Mouse (Mus musculus) midbrain, postnatal 0 days (tissue): ENCODE measurements around the gene Trp53rkb. TPM values are rescaled to one million over a fixed set of nuclear protein-coding genes. Genes with fewer than 3 reads are reported as not detected.

Experiments
- ATAC-seq: fragments of 200-750 bp; cut with Nextera tagmentation; 2 replicates; pipeline ENCODE4 v1.8.0; 2017; ENCODE audit warnings: moderate number of reproducible peaks, mild to moderate bottlenecking, moderate TSS enrichment, moderate library complexity; ENCODE audit not compliant: low FRiP score
- DNase-seq: peaks from one replicate; pipeline ENCODE4 v3.0.0-alpha.2; 2015; ENCODE audit warnings: low spot score
- H3K27ac ChIP-seq: fragments of 300-500 bp; sonication (generic); 2 replicates; pipeline ENCODE4 v1.5.1; 2014; ENCODE audit warnings: low read depth, mild to moderate bottlenecking, low read length, mixed read lengths
- H3K27me3 ChIP-seq: fragments of 300-500 bp; sonication (generic); 2 replicates; pipeline ENCODE4 v1.6.1; 2014; ENCODE audit warnings: low read length, control low read depth, mixed read lengths; ENCODE audit not compliant: insufficient read depth
- H3K36me3 ChIP-seq: fragments of 300-500 bp; sonication (generic); 2 replicates; pipeline ENCODE4 v1.6.1; 2014; ENCODE audit warnings: low read length, control low read depth, mixed read lengths; ENCODE audit not compliant: insufficient read depth
- H3K4me1 ChIP-seq: fragments of 300-500 bp; sonication (generic); 2 replicates; pipeline ENCODE4 v1.6.1; 2014; ENCODE audit warnings: mild to moderate bottlenecking, control low read depth, antibody characterized with exemption, low read length, mixed read lengths; ENCODE audit not compliant: insufficient read depth
- H3K4me2 ChIP-seq: fragments of 300-500 bp; sonication (generic); 2 replicates; pipeline ENCODE4 v1.6.1; 2014; ENCODE audit warnings: low read depth, mild to moderate bottlenecking, low read length, mixed read lengths; ENCODE audit not compliant: poor library complexity, severe bottlenecking
- H3K4me3 ChIP-seq: fragments of 300-500 bp; sonication (generic); 2 replicates; pipeline ENCODE4 v1.5.1; 2014; ENCODE audit warnings: low read depth, mild to moderate bottlenecking, low read length, moderate library complexity
- H3K9ac ChIP-seq: fragments of 300-500 bp; sonication (generic); replicated peaks from 2 replicates; pipeline ENCODE4 v1.6.1; 2014; ENCODE audit warnings: mild to moderate bottlenecking, low read length, moderate library complexity, mixed read lengths; ENCODE audit not compliant: poor library complexity, severe bottlenecking
- H3K9me3 ChIP-seq: fragments of 300-500 bp; sonication (generic); 2 replicates; pipeline ENCODE4 v1.6.1; 2016; ENCODE audit warnings: low read length, control low read depth
- CTCF ChIP-seq: IDR thresholded peaks from 2 replicates; pipeline ENCODE4 v1.5.1; 2016; ENCODE audit warnings: antibody characterized with exemption, mild to moderate bottlenecking
- WGBS: fragments of 180-500 bp; shearing (Covaris S2); extraction: QIAGEN DNeasy Blood & Tissue Kit; methylation state at CpG from one replicate; pipeline ENCODE4 v1.1.7; 2014; 5-methylcytosine and 5-hydroxymethylcytosine counted together
- polyA plus RNA-seq: library from polyadenylated mRNA; unstranded; fragments of >200 nt; fragmentation: Nextera tagmentation; extraction: Ambion mirVana; gene quantifications from 2 replicates; pipeline ENCODE4 v1.2.1, GENCODE M21; 2015
- total RNA-seq: library from RNA; depleted of rRNA; stranded (reverse); fragments of >200 nt; gene quantifications from 2 replicates; pipeline ENCODE4 v1.2.3, GENCODE M21; 2014; rRNA removed

Gene Trp53rkb
- total and polyA plus RNA-seq, 2 experiments from 2014 or later = 7.5 to 17.2 TPM

- Histone ChIP-seq H3K27me3 (no peaks in the 10 kb centered on the region), H3K27ac (no peak overlapping the region), H3K36me3 (peaks cover 17% of the 10 kb centered on the region), H3K4me2 (no peak overlapping the region), H3K9ac (no peak overlapping the region), H3K4me1 (no peaks in the 10 kb centered on the region), H3K4me3 (no peak overlapping the region), H3K9me3 (no peaks in the 10 kb centered on the region)
- 87% methylated on average over 5 of the region's 5 CpGs for WGBS
- ATAC-seq (no peak), DNase-seq (no peak)
- TF ChIP-seq CTCF = no peak
Observed at GRCm38 (mm10) chr2:166830350-166830749, 38.0 kb downstream of the Trp53rkb start.

DNA sequence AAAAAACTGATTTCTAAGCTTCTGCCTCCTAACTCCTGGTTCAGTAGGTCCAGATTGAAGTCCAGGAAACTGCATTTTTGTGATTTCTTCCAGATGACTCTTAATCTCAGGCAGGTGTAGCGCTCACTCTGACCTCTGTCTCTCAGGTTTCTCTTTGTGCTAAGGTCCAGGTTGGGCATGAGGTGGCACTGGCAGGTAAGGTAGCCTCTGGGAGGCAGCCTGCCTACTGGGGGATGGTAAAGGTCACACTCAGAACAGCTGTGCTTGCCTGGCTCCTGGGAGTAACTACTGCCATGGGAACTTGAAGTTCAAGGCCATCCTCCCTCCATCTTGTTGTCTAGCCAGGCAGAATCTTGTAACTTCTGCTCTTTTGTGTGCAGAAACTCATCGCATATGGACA lies 41.8 kb downstream of the Trp53rkb start:
- Histone ChIP-seq H3K36me3 (peaks cover 29% of the 10 kb centered on the region), H3K27ac (no peak overlapping the region), H3K9ac (no peak overlapping the region), H3K27me3 (no peaks in the 10 kb centered on the region), H3K4me1 (no peaks in the 10 kb centered on the region), H3K9me3 (no peaks in the 10 kb centered on the region), H3K4me2 (no peak overlapping the region), H3K4me3 (no peak overlapping the region)
- no peak for TF ChIP-seq CTCF
- 87% methylated on average over 2 of the region's 2 CpGs for WGBS
- ATAC-seq = no peak
- no peak for DNase-seq

- H3K4me3 ChIP-seq = no peak overlapping the region
- H3K9me3 ChIP-seq = no peaks in the 10 kb centered on the region
- no peak overlapping the region for H3K27ac ChIP-seq
- TF ChIP-seq CTCF = no peak
- H3K27me3 ChIP-seq = no peaks in the 10 kb centered on the region
- 91% methylated on average over 4 of the region's 4 CpGs for WGBS
- H3K36me3 ChIP-seq = peaks cover 29% of the 10 kb centered on the region
- H3K4me2 ChIP-seq = no peak overlapping the region
- ATAC-seq (no peak), DNase-seq (no peak)
- no peak overlapping the region for H3K9ac ChIP-seq
- H3K4me1 ChIP-seq = no peaks in the 10 kb centered on the region
Observed at GRCm38 (mm10) chr2:166834796-166835195, 42.5 kb downstream of the Trp53rkb start.

DNA sequence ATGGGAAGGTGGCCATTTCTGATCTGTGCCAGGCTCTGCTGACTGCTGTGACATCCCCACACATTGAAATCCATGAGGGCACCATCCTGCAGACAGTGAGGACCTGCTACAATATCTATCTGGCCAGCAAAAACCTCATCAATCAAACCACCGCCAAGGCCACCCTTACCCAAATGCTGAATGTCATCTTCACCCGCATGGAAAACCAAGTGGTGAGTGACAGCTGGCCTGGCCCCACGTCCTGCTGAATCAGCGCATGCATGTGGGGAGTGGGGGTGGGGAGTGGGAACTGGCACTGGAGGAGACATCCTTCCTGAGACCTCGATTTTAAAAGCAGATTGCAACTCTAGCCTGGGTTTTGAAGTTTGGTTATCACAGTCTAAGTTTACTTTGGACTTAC lies 43.2 kb downstream of the Trp53rkb start:
- Histone ChIP-seq H3K27ac (no peak overlapping the region), H3K9me3 (no peaks in the 10 kb centered on the region), H3K36me3 (peaks cover 31% of the 10 kb centered on the region), H3K27me3 (no peaks in the 10 kb centered on the region), H3K4me1 (no peaks in the 10 kb centered on the region), H3K4me2 (no peak overlapping the region), H3K4me3 (no peak overlapping the region), H3K9ac (no peak overlapping the region)
- ATAC-seq (no peak), DNase-seq (no peak)
- TF ChIP-seq CTCF = no peak
- 80% methylated on average over 5 of the region's 5 CpGs for WGBS

DNA sequence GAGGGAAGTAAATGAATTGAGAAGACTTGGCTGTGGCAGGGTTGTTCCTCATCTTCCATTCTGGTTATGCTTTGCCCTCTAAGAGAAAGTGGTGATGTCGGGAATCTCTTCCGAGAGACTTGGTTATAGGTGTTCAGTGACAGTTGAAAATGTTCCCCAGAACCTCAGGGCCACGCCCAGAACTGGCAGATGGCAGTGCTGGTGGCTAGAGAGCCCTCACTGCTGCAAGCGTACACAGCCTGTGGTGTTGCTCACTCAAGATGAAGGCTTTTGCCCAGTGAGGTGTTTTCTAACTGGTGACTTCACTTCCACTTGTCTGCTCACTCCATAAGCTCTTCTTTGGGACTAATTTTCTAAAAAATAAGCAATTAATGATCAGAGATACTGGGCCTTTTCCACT lies 49.5 kb downstream of the Trp53rkb start:
- no peak for TF ChIP-seq CTCF
- H3K27me3 ChIP-seq = no peaks in the 10 kb centered on the region
- no peaks in the 10 kb centered on the region for H3K9me3 ChIP-seq
- H3K27ac ChIP-seq = no peak overlapping the region
- 80% methylated on average over 4 of the region's 4 CpGs for WGBS
- ATAC-seq (no peak), DNase-seq (no peak)
- no peak overlapping the region for H3K4me2 ChIP-seq
- no peak overlapping the region for H3K9ac ChIP-seq
- peaks cover 40% of the 10 kb centered on the region for H3K36me3 ChIP-seq
- H3K4me1 ChIP-seq = no peaks in the 10 kb centered on the region
- H3K4me3 ChIP-seq = no peak overlapping the region

Other genes with a start within 250 kb of the Trp53rkb start
- gene Prex1, start 78.7 kb upstream of the Trp53rkb start, total RNA-seq = 37.1 and 53.8 TPM in 2 replicates
- gene Prex1, start 78.7 kb upstream of the Trp53rkb start, polyA plus RNA-seq = 17.4 and 18.0 TPM in 2 replicates
- gene Arfgef2, start 13.1 kb downstream of the Trp53rkb start, total RNA-seq = 26.3 and 27.8 TPM in 2 replicates
- 3.1 and 3.4 TPM in 2 replicates for gene Arfgef2, start 13.1 kb downstream of the Trp53rkb start, polyA plus RNA-seq
- 82.8 and 88.7 TPM in 2 replicates for gene Cse1l, start 113.5 kb downstream of the Trp53rkb start, total RNA-seq
- 69.7 and 70.1 TPM in 2 replicates for gene Cse1l, start 113.5 kb downstream of the Trp53rkb start, polyA plus RNA-seq
- 35.3 and 41.4 TPM in 2 replicates for gene Stau1, start 203.8 kb downstream of the Trp53rkb start, total RNA-seq
- gene Stau1, start 203.8 kb downstream of the Trp53rkb start, polyA plus RNA-seq = 88.5 and 96.8 TPM in 2 replicates
- 29.5 and 34.0 TPM in 2 replicates for gene Ddx27, start 222.7 kb downstream of the Trp53rkb start, total RNA-seq
- 38.2 and 38.6 TPM in 2 replicates for gene Ddx27, start 222.7 kb downstream of the Trp53rkb start, polyA plus RNA-seq